Mouse (Mus musculus): Measurements from ENCODE around the gene Oxsr1.
"Not testable (repeated sequence)": the region's sequence is repeated elsewhere in the genome, so short reads cannot be mapped to it uniquely, and the experiment has no call there.

Oxsr1 gene

GRCm38 (mm10) chr9:119215341-119215740, 106.9 kb downstream of the Oxsr1 start:
- DNase-seq (ENCODE audit: low read depth, low spot score), result not testable (repeated sequence)

- DNase-seq (ENCODE audit: low read depth, low spot score), result no peak
Measured at GRCm38 (mm10) chr9:119214601-119215000, 107.6 kb downstream of the Oxsr1 start.

- no peak for DNase-seq (ENCODE audit: low read depth, low spot score)
Measured at GRCm38 (mm10) chr9:119212996-119213395, 109.2 kb downstream of the Oxsr1 start.

GRCm38 (mm10) chr9:119208998-119209397, 113.2 kb downstream of the Oxsr1 start, which contains the start of gene Slc22a13:
TSS of gene Slc22a13 (minus strand) at chr9:119209098.
- DNase-seq (ENCODE audit: low read depth, low spot score), result no peak

- DNase-seq (ENCODE audit: low read depth, low spot score), result no peak
Measured at GRCm38 (mm10) chr9:119207113-119207512, 115.1 kb downstream of the Oxsr1 start.

GRCm38 (mm10) chr9:119206666-119207065, 115.6 kb downstream of the Oxsr1 start:
- no peak for DNase-seq (ENCODE audit: low read depth, low spot score)

GRCm38 (mm10) chr9:119205756-119206155, 116.5 kb downstream of the Oxsr1 start:
- no peak for DNase-seq (ENCODE audit: low read depth, low spot score)

GRCm38 (mm10) chr9:119203617-119204016, 118.6 kb downstream of the Oxsr1 start:
- no peak for DNase-seq (ENCODE audit: low read depth, low spot score)

GRCm38 (mm10) chr9:119201653-119202052, 120.6 kb downstream of the Oxsr1 start:
- no peak for DNase-seq (ENCODE audit: low read depth, low spot score)

GRCm38 (mm10) chr9:119199151-119199861, 122.9 kb downstream of the Oxsr1 start:
- no peak for DNase-seq (ENCODE audit: low read depth, low spot score)

GRCm38 (mm10) chr9:119192202-119192990, 129.8 kb downstream of the Oxsr1 start:
- peak; percentile 46 for DNase-seq (ENCODE audit: low read depth, low spot score)
